Mouse (Mus musculus): ENCODE data around the gene Cd164. TPM values are rescaled to one million over a fixed set of nuclear protein-coding genes. Genes with fewer than 3 reads are reported as not detected.

Cd164 gene
- polyA plus RNA-seq, 1 experiment from 2014 or later: 55.4 TPM

- H3K9ac ChIP-seq: no peak overlapping the region
- H3K4me3 ChIP-seq: no peak overlapping the region
- H3K9me3 ChIP-seq: no peaks in the 10 kb centered on the region
- H3K27ac ChIP-seq (replicated peaks): no peak overlapping the region
- peaks cover 21% of the 10 kb centered on the region for H3K36me3 ChIP-seq
- H3K4me1 ChIP-seq (replicated peaks): no peaks in the 10 kb centered on the region
- ATAC-seq (ENCODE audit: low FRiP score, low read depth): no peak
- H3K27me3 ChIP-seq: no peaks in the 10 kb centered on the region
- H3K4me2 ChIP-seq: no peak overlapping the region
- WGBS: 88% methylated on average over 4 of the region's 4 CpGs
These were observed 18.2 kb downstream of the Cd164 start for GRCm38 (mm10) chr10:41537226-41537982.

DNA sequence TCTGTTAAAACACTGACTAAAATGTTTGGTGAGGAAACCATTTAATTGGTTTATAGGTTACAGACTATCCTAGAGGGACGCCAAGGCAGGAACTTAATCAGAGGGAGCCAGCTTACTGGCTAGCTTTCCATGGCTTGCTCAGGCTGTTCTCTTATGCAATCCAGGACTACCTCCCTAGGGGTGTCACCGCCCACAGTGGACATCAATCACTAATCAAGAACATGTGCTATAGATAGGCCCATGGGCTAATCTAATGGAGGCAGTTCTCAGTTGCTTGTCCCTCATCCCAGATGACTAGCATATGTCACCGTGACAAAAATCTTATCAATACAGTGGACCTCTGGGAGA, 18.7 kb downstream of the Cd164 start:
- no peak overlapping the region for H3K4me2 ChIP-seq
- H3K4me3 ChIP-seq: no peak overlapping the region
- no peak overlapping the region for H3K27ac ChIP-seq (replicated peaks)
- H3K36me3 ChIP-seq: peaks cover 17% of the 10 kb centered on the region
- no peak for ATAC-seq (ENCODE audit: low FRiP score, low read depth)
- H3K4me1 ChIP-seq (replicated peaks): no peaks in the 10 kb centered on the region
- H3K27me3 ChIP-seq: no peaks in the 10 kb centered on the region
- no peak overlapping the region for H3K9ac ChIP-seq
- no peaks in the 10 kb centered on the region for H3K9me3 ChIP-seq
- 97% methylated on average over 3 of the region's 3 CpGs for WGBS

GRCm38 (mm10) chr10:41538986-41539385, 19.8 kb downstream of the Cd164 start:
- no peak for ATAC-seq (ENCODE audit: low FRiP score, low read depth)
- Histone ChIP-seq H3K4me2 (no peak overlapping the region), H3K4me3 (no peak overlapping the region), H3K9me3 (no peaks in the 10 kb centered on the region), H3K27me3 (no peaks in the 10 kb centered on the region), H3K9ac (no peak overlapping the region), H3K4me1 (replicated peaks) (no peaks in the 10 kb centered on the region), H3K27ac (replicated peaks) (no peak overlapping the region), H3K36me3 (peaks cover 16% of the 10 kb centered on the region)
- WGBS: 89% methylated on average over 4 of the region's 4 CpGs

- no peaks in the 10 kb centered on the region for H3K27me3 ChIP-seq
- no peak overlapping the region for H3K4me2 ChIP-seq
- H3K4me1 ChIP-seq (replicated peaks): no peaks in the 10 kb centered on the region
- WGBS: 96% methylated on average over 6 of the region's 6 CpGs
- H3K27ac ChIP-seq (replicated peaks): no peak overlapping the region
- peaks cover 5% of the 10 kb centered on the region; the same call in 1 of the 2 replicates for H3K36me3 ChIP-seq
- no peak overlapping the region for H3K9ac ChIP-seq
- ATAC-seq (ENCODE audit: low FRiP score, low read depth): no peak
- no peak overlapping the region for H3K4me3 ChIP-seq
- H3K9me3 ChIP-seq: no peaks in the 10 kb centered on the region
These were observed 22.8 kb downstream of the Cd164 start for GRCm38 (mm10) chr10:41542057-41542456.

DNA sequence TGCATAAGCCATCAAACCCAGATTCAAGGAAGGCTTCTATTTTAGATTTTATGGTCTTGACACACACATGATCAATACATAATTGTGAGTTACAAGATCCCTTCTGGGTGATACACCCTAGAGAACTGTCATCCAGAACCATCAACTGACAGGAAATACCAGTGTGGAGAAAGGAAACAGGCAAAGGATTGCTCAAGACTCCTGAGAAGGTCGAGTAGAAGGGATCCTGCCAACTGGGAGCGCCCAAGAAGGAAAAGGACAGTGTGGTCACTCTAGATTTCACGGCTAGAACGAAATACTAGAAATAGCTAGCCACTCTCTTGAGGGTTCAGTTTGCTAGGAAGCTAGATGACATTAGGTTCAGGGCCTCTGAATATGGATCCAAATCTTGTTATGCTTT, 24.2 kb downstream of the Cd164 start:
- Histone ChIP-seq H3K27me3 (no peaks in the 10 kb centered on the region), H3K9ac (no peak overlapping the region), H3K4me1 (replicated peaks) (no peaks in the 10 kb centered on the region), H3K27ac (replicated peaks) (no peak overlapping the region), H3K4me2 (no peak overlapping the region), H3K36me3 (0 out of 2 replicates have a peak, but pooled peaks cover 3% of the 10 kb centered on the region), H3K4me3 (no peak overlapping the region), H3K9me3 (no peaks in the 10 kb centered on the region)
- ATAC-seq (ENCODE audit: low FRiP score, low read depth): no peak
- WGBS: 89% methylated on average over 4 of the region's 4 CpGs

- Histone ChIP-seq H3K4me2 (no peak overlapping the region), H3K27me3 (no peaks in the 10 kb centered on the region), H3K9ac (no peak overlapping the region), H3K9me3 (no peaks in the 10 kb centered on the region), H3K36me3 (0 out of 2 replicates have a peak, but pooled peaks cover 2% of the 10 kb centered on the region), H3K4me3 (no peak overlapping the region), H3K4me1 (replicated peaks) (no peaks in the 10 kb centered on the region), H3K27ac (replicated peaks) (no peak overlapping the region)
- ATAC-seq (ENCODE audit: low FRiP score, low read depth): no peak
- 78% methylated on average over 2 of the region's 2 CpGs for WGBS
These were observed 24.6 kb downstream of the Cd164 start for GRCm38 (mm10) chr10:41543844-41544243.

GRCm38 (mm10) chr10:41544481-41545190, 25.4 kb downstream of the Cd164 start:
- no peak overlapping the region for H3K4me3 ChIP-seq
- H3K36me3 ChIP-seq: no peaks in the 10 kb centered on the region
- no peak overlapping the region for H3K4me2 ChIP-seq
- H3K27me3 ChIP-seq: no peaks in the 10 kb centered on the region
- peaks cover 5% of the 10 kb centered on the region for H3K9me3 ChIP-seq
- H3K4me1 ChIP-seq (replicated peaks): no peaks in the 10 kb centered on the region
- ATAC-seq (ENCODE audit: low FRiP score, low read depth): no peak
- no peak overlapping the region for H3K27ac ChIP-seq (replicated peaks)
- 5% methylated on average over 7 of the region's 7 CpGs for WGBS
- H3K9ac ChIP-seq: no peak overlapping the region

DNA sequence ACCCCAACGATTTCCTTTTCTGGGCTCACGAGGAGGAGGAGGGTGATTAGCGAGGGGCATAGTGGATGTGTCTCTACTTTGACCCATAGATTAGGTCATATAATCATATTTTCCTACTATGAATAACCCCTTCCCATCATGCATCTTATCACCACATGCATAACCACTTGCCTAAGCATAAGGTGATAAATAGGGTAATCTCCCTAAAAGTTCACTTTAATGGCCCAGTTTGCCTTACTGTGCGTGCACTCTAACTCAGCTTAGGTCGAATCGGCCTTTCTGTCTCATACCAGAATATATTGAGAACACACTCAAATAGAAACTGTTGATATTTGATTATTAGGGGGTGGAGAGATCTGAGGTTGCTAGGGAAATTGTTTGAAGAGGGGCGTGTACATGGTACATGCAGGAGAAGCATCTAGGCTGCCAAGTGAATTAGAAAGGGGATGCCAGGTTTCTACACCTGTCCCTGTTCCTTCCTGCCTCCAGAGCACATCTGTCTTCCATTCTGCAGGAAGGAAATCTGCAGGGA, 26.1 kb downstream of the Cd164 start:
- WGBS: 61% methylated on average over 7 of the region's 7 CpGs
- no peak overlapping the region for H3K4me3 ChIP-seq
- no peak overlapping the region for H3K4me2 ChIP-seq
- no peaks in the 10 kb centered on the region for H3K27me3 ChIP-seq
- no peak for ATAC-seq (ENCODE audit: low FRiP score, low read depth)
- no peaks in the 10 kb centered on the region for H3K36me3 ChIP-seq
- H3K9me3 ChIP-seq: peaks cover 5% of the 10 kb centered on the region
- H3K4me1 ChIP-seq (replicated peaks): no peaks in the 10 kb centered on the region
- H3K9ac ChIP-seq: no peak overlapping the region
- H3K27ac ChIP-seq (replicated peaks): no peak overlapping the region

DNA sequence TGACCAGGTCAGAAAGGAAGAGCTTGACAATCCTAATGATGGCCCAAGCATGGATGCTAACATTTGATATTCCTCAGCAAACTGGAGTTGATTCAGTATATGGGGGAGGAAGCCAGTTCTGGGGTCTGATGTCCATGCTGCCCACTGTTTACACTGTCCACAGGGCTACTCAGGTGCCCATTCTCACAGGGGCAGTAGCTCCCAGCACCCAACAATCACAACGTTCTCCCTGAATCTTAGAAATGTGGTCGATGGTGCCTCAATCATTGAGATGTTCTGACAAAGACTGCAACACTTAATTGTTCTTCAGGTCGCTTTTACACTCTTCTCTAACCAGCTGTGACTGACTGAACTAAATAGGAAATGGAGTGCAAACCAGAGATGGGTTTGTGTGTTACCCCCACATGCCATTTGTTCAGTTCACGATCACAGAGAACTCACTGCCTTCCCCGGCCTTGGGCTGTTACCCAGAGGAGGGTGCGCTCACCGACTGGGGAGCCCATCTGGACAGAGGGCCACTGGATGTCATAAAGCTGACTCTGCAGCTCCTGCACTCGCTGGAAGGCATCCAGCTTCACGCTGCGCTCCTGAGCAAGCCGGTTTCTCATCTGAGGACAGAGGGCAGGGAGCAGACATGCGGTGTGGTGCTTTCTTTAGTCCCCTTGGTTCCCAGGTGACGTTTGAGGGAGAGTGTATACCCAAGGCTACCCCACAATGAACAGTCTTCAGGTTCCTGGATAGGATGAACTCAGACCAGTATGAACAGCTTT, 27.4 kb downstream of the Cd164 start:
- H3K36me3 ChIP-seq: no peaks in the 10 kb centered on the region
- WGBS: 56% methylated on average over 13 of the region's 13 CpGs
- no peak overlapping the region for H3K27ac ChIP-seq (replicated peaks)
- no peak overlapping the region for H3K4me3 ChIP-seq
- no peak overlapping the region for H3K9ac ChIP-seq
- 0 out of 2 replicates have a peak, but pooled peaks have one; percentile 11 for ATAC-seq (ENCODE audit: low FRiP score, low read depth)
- no peaks in the 10 kb centered on the region for H3K4me1 ChIP-seq (replicated peaks)
- peaks cover 5% of the 10 kb centered on the region for H3K9me3 ChIP-seq
- no peaks in the 10 kb centered on the region for H3K27me3 ChIP-seq
- no peak overlapping the region for H3K4me2 ChIP-seq

GRCm38 (mm10) chr10:41550711-41551110, 31.5 kb downstream of the Cd164 start:
- Histone ChIP-seq H3K36me3 (no peaks in the 10 kb centered on the region), H3K4me2 (no peak overlapping the region), H3K4me3 (no peak overlapping the region), H3K9me3 (peaks cover 5% of the 10 kb centered on the region), H3K9ac (no peak overlapping the region), H3K27me3 (no peaks in the 10 kb centered on the region), H3K27ac (replicated peaks) (no peak overlapping the region), H3K4me1 (replicated peaks) (0 out of 2 replicates have a peak, but pooled peaks cover 5% of the 10 kb centered on the region)
- no peak for ATAC-seq (ENCODE audit: low FRiP score, low read depth)
- WGBS: 85% methylated on average over 7 of the region's 7 CpGs

GRCm38 (mm10) chr10:41552319-41552718, 33.1 kb downstream of the Cd164 start:
- Histone ChIP-seq H3K36me3 (no peaks in the 10 kb centered on the region), H3K4me1 (replicated peaks) (0 out of 2 replicates have a peak, but pooled peaks cover 5% of the 10 kb centered on the region), H3K27ac (replicated peaks) (no peak overlapping the region), H3K4me3 (no peak overlapping the region), H3K9me3 (peaks cover 5% of the 10 kb centered on the region), H3K9ac (no peak overlapping the region), H3K27me3 (no peaks in the 10 kb centered on the region), H3K4me2 (no peak overlapping the region)
- 36% methylated on average over 3 of the region's 3 CpGs for WGBS
- no peak for ATAC-seq (ENCODE audit: low FRiP score, low read depth)

Data from hindbrain, embryonic 15.5 days (tissue).